Comparison of ENCODE assay signal across 10 mouse cellular contexts in genomic region chr9:94483291-94483879, GRCm38 (mm10). TPM values are rescaled to one million over a fixed set of nuclear protein-coding genes. Genes with fewer than 3 reads are reported as not detected.
DNase-seq lines count a peak whose midpoint lies in the region; ATAC-seq and TF ChIP-seq lines count a peak whose summit lies in the region.
"Had no signal": no experiment of that assay in that cellular context is flagged by ENCODE, and none has a peak within 500 bp of the region (broad histone marks: within the 10 kb centered on the region; RNA-seq: fewer than 3 reads in every experiment).

No protein-coding gene starts in this region.

- TF ChIP-seq CTCF in left cerebral cortex, adult 2 months (IDR thresholded peaks at IDR 0.05) = no peak

- H3K27ac ChIP-seq in forebrain, embryonic 14.5 days (ENCODE audit: low read depth, low read length) = no peak overlapping the region
- no peak overlapping the region; the same call in 1 of the 2 replicates for H3K27ac ChIP-seq in forebrain, embryonic 15.5 days (replicated peaks)
- no peak overlapping the region for H3K27ac ChIP-seq in midbrain, embryonic 16.5 days (ENCODE audit: low read length)
- no peak overlapping the region for H3K27ac ChIP-seq in midbrain, embryonic 14.5 days (replicated peaks; ENCODE audit: low read depth, low read length)
- no peak overlapping the region for H3K27ac ChIP-seq in intestine, embryonic 16.5 days (ENCODE audit: low read length)
- H3K27ac ChIP-seq in left cerebral cortex, adult 2 months = no peak overlapping the region

- H3K4me2 ChIP-seq in forebrain, embryonic 14.5 days (ENCODE audit: low read length) = no peak overlapping the region
- H3K4me2 ChIP-seq in forebrain, embryonic 15.5 days (replicated peaks) = no peak overlapping the region
- no peak overlapping the region for H3K4me2 ChIP-seq in midbrain, embryonic 16.5 days (ENCODE audit: low read length)
- no peak overlapping the region for H3K4me2 ChIP-seq in midbrain, embryonic 14.5 days (ENCODE audit: low read length)
- no peak overlapping the region for H3K4me2 ChIP-seq in intestine, embryonic 16.5 days (ENCODE audit: low read depth, low read length)
- H3K4me2 ChIP-seq: heart, embryonic 11.5 days had no signal

- no peak overlapping the region for H3K9ac ChIP-seq in forebrain, embryonic 14.5 days (ENCODE audit: low read length)
- no peak overlapping the region for H3K9ac ChIP-seq in forebrain, embryonic 15.5 days (replicated peaks)
- H3K9ac ChIP-seq in midbrain, embryonic 16.5 days (ENCODE audit: low read depth, low read length) = no peak overlapping the region
- no peak overlapping the region for H3K9ac ChIP-seq in midbrain, embryonic 14.5 days (replicated peaks; ENCODE audit: low read length)
- no peak overlapping the region for H3K9ac ChIP-seq in intestine, embryonic 16.5 days (ENCODE audit: low read depth, low read length)

- no peaks in the 10 kb centered on the region for H3K4me1 ChIP-seq in forebrain, embryonic 14.5 days (ENCODE audit: control insufficient read depth, insufficient read depth, low read length)
- peaks cover 9% of the 10 kb centered on the region for H3K4me1 ChIP-seq in forebrain, embryonic 15.5 days
- no peaks in the 10 kb centered on the region for H3K4me1 ChIP-seq in midbrain, embryonic 16.5 days (ENCODE audit: control insufficient read depth, insufficient read depth, low read length)
- H3K4me1 ChIP-seq in midbrain, embryonic 14.5 days (ENCODE audit: control insufficient read depth, insufficient read depth, low read length) = no peaks in the 10 kb centered on the region
- no peaks in the 10 kb centered on the region for H3K4me1 ChIP-seq in intestine, embryonic 16.5 days (ENCODE audit: control insufficient read depth, insufficient read depth, low read length)

- no peak overlapping the region for H3K4me3 ChIP-seq in forebrain, embryonic 14.5 days (ENCODE audit: low read depth, low read length)
- H3K4me3 ChIP-seq in forebrain, embryonic 15.5 days = no peak overlapping the region
- no peak overlapping the region for H3K4me3 ChIP-seq in midbrain, embryonic 16.5 days (ENCODE audit: low read depth, low read length)
- H3K4me3 ChIP-seq in midbrain, embryonic 14.5 days (replicated peaks; ENCODE audit: low read depth, low read length) = no peak overlapping the region
- H3K4me3 ChIP-seq in intestine, embryonic 16.5 days (ENCODE audit: low read length) = no peak overlapping the region
- H3K4me3 ChIP-seq in left cerebral cortex, adult 2 months = no peak overlapping the region

- no peaks in the 10 kb centered on the region for H3K36me3 ChIP-seq in forebrain, embryonic 14.5 days (ENCODE audit: control insufficient read depth, insufficient read depth, low read length)
- H3K36me3 ChIP-seq in forebrain, embryonic 15.5 days = no peaks in the 10 kb centered on the region
- no peaks in the 10 kb centered on the region for H3K36me3 ChIP-seq in midbrain, embryonic 16.5 days (ENCODE audit: control insufficient read depth, insufficient read depth, low read length)
- no peaks in the 10 kb centered on the region for H3K36me3 ChIP-seq in midbrain, embryonic 14.5 days (ENCODE audit: control insufficient read depth, insufficient read depth, low read length)
- no peaks in the 10 kb centered on the region for H3K36me3 ChIP-seq in intestine, embryonic 16.5 days (ENCODE audit: control insufficient read depth, insufficient read depth, low read length)

- no peak for DNase-seq in forebrain, embryonic 14.5 days (ENCODE audit: low spot score)
- no peak for DNase-seq in midbrain, embryonic 14.5 days
- DNase-seq in kidney, postnatal 36 days = peak; percentile 13 to 16
- peak; percentile 32 to 35 for DNase-seq in lung, postnatal 4 days
- DNase-seq in left cerebral cortex, adult 2 months (ENCODE audit: extremely low spot score in 1 of 2, low spot score in 2 of 2) = no peak

- WGBS in forebrain, embryonic 14.5 days = 71% methylated on average over 6 of the region's 6 CpGs
- 55% methylated on average over 6 of the region's 6 CpGs for WGBS in forebrain, embryonic 15.5 days
- 73% methylated on average over 6 of the region's 6 CpGs for WGBS in midbrain, embryonic 16.5 days
- WGBS in midbrain, embryonic 14.5 days = 79% methylated on average over 6 of the region's 6 CpGs
- 61% methylated on average over 6 of the region's 6 CpGs for WGBS in intestine, embryonic 16.5 days

- no peaks in the 10 kb centered on the region for H3K27me3 ChIP-seq in forebrain, embryonic 14.5 days (replicated peaks; ENCODE audit: control insufficient read depth, insufficient read depth, low read length)
- no peaks in the 10 kb centered on the region for H3K27me3 ChIP-seq in forebrain, embryonic 15.5 days
- H3K27me3 ChIP-seq in midbrain, embryonic 16.5 days (ENCODE audit: control insufficient read depth, insufficient read depth, low read depth, low read length) = no peaks in the 10 kb centered on the region
- H3K27me3 ChIP-seq in midbrain, embryonic 14.5 days (ENCODE audit: control insufficient read depth, insufficient read depth, low read length) = no peaks in the 10 kb centered on the region
- no peaks in the 10 kb centered on the region for H3K27me3 ChIP-seq in intestine, embryonic 16.5 days (replicated peaks; ENCODE audit: control insufficient read depth, insufficient read depth, low read length)

- intact Hi-C loops in left cerebral cortex, adult 2 months (cut with DNase I) = no loop called here

- peak; percentile 32; the same call in 1 of the 2 replicates for ATAC-seq in forebrain, embryonic 14.5 days
- ATAC-seq in forebrain, embryonic 15.5 days (replicated peaks) = no peak
- 0 out of 2 replicates have a peak, but pooled peaks have one; percentile 25 for ATAC-seq in midbrain, embryonic 16.5 days
- no peak for ATAC-seq in midbrain, embryonic 14.5 days (ENCODE audit: low FRiP score, low TSS enrichment)
- ATAC-seq in intestine, embryonic 16.5 days = no peak
- ATAC-seq: intestine, postnatal 0 days had no signal

- H3K9me3 ChIP-seq in forebrain, embryonic 14.5 days (replicated peaks; ENCODE audit: control insufficient read depth, low read length) = no peaks in the 10 kb centered on the region
- no peaks in the 10 kb centered on the region for H3K9me3 ChIP-seq in forebrain, embryonic 15.5 days
- no peaks in the 10 kb centered on the region for H3K9me3 ChIP-seq in midbrain, embryonic 16.5 days (replicated peaks; ENCODE audit: control insufficient read depth, low read length, poor library complexity, severe bottlenecking)
- H3K9me3 ChIP-seq in midbrain, embryonic 14.5 days (ENCODE audit: control insufficient read depth, low read length) = no peaks in the 10 kb centered on the region
- no peaks in the 10 kb centered on the region for H3K9me3 ChIP-seq in intestine, embryonic 16.5 days (ENCODE audit: control insufficient read depth, low read length)

RNA-seq across cellular contexts. Expression of gene 1190002N15Rik, which starts 54.5 kb away (rescaled TPM):
- 6.6 and 7.0 TPM in 2 replicates for polyA plus RNA-seq in forebrain, embryonic 14.5 days (2014; fragmentation: Nextera tagmentation; extraction: Ambion mirVana)
- polyA plus RNA-seq in forebrain, embryonic 15.5 days (2015; fragmentation: Nextera tagmentation; extraction: Ambion mirVana) = 8.3 and 13.3 TPM in 2 replicates
- polyA plus RNA-seq in midbrain, embryonic 16.5 days (2015; fragmentation: Nextera tagmentation; extraction: Ambion mirVana) = 4.2 and 4.7 TPM in 2 replicates
- 10.6 and 11.9 TPM in 2 replicates for polyA plus RNA-seq in midbrain, embryonic 14.5 days (2014; fragmentation: Nextera tagmentation; extraction: Ambion mirVana)
- polyA plus RNA-seq in intestine, embryonic 16.5 days (2015; fragmentation: Nextera tagmentation; extraction: Ambion mirVana) = 3.2 and 3.5 TPM in 2 replicates
- total RNA-seq in left cerebral cortex, adult 2 months (2021) = 10 to 100 TPM; 32.8 to 40.1 TPM

Comparison
In these comparisons a context has a peak if more than half of its experiments do, and no peak if none do; other contexts are left out.
1. ATAC-seq: peak in forebrain, embryonic 14.5 days (single experiment) and midbrain, embryonic 16.5 days (single experiment); none in forebrain, embryonic 15.5 days (single experiment), midbrain, embryonic 14.5 days (single experiment) and intestine, embryonic 16.5 days (single experiment).
2. DNase-seq: peak in kidney, postnatal 36 days (2 of 2) and lung, postnatal 4 days (2 of 2); none in forebrain, embryonic 14.5 days (single experiment), midbrain, embryonic 14.5 days (single experiment) and left cerebral cortex, adult 2 months (0 of 2).